Mouse (Mus musculus): Measurements from ENCODE around the gene Atl1. TPM values are rescaled to one million over a fixed set of nuclear protein-coding genes. Genes with fewer than 3 reads are reported as not detected.

The Atl1 gene
- 6.1 and 10.2 TPM in 2 replicates for polyA plus RNA-seq (2011; ENCODE audit: insufficient read depth, insufficient read length, low read depth, missing spikeins)

DNA sequence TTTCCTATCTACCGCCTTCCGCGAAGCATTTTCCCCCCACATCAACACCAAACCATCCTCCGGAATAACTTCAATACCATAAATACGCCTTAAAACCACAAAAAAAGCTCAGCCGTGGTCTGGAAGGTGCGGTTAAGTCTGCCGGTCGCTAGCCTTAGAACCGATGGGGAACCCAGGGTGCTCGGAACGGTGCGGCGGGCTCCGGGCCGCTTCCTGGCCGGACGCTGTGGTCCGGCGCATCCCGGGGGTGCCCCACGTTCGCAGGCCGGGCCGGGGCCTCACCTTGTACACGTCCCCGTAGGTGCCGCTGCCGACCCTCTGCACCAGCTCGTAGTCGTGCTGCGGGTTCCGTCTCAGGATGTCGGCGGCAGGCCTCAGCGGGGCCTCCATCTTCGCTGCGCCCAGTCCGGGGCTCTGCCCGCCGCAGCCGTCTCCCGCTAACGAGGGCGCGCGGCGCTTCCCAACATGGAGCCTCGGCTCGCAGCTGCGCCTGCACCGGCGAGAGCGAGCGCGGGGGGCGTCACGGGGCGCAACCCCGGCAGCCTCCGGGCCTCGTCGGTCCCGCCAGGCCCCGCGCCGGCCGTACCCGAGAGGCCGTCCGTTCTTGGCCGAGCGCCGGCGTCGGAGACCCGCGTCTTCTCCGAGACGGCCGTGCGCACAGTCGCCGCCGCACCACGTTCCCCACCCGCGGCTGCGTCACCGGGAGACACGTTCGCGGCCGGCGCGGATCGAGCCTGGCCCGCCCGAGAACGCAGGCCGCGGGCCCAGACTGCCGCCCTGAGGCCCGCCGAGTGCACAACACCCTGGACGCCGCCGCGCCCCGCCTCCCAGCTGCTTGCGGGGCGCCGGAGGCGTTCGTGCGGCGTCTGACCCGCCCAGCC, at the start of gene Atl1, which contains the start of gene Map4k5:
Atl1 (plus strand) TSS at position 244 of the 881 bp plus-strand sequence.
Map4k5 (minus strand) TSS at position 830 of the 881 bp plus-strand sequence.
- no peak for TF ChIP-seq POLR2A (IDR thresholded peaks at IDR 0.05; ENCODE audit: insufficient read depth, low read length)
- 0 out of 2 replicates have a peak, but pooled peaks have one; percentile 8 for TF ChIP-seq EP300 (IDR thresholded peaks at IDR 0.05; ENCODE audit: insufficient read depth, low read depth, low read length)
- TF ChIP-seq CTCF (IDR thresholded peaks at IDR 0.05; ENCODE audit: low read depth, low read length) = peak; percentile 43
- no peaks in the 10 kb centered on the region for H3K9me3 ChIP-seq (replicated peaks; ENCODE audit: control insufficient read depth, insufficient read depth, low read length, poor library complexity, severe bottlenecking)
- peak within 1 kb of the TSS; percentile 41; the same call in 1 of the 2 replicates for H3K27ac ChIP-seq (ENCODE audit: insufficient read depth, low read length)
- H3K4me1 ChIP-seq (ENCODE audit: control insufficient read depth, insufficient read depth, low read length) = peaks cover 2% of the 10 kb centered on the region
- no peaks in the 10 kb centered on the region for H3K36me3 ChIP-seq (ENCODE audit: control insufficient read depth, insufficient read depth, low read length, poor library complexity, severe bottlenecking)
- peak within 1 kb of the TSS; percentile 88 for H3K4me3 ChIP-seq (ENCODE audit: low read depth, low read length)
- peak within 1 kb of the TSS; percentile 80 for H3K9ac ChIP-seq (ENCODE audit: low read depth, poor library complexity, severe bottlenecking)
- no peaks in the 10 kb centered on the region for H3K27me3 ChIP-seq (ENCODE audit: control insufficient read depth, insufficient read depth, low read length, poor library complexity, severe bottlenecking)

DNA sequence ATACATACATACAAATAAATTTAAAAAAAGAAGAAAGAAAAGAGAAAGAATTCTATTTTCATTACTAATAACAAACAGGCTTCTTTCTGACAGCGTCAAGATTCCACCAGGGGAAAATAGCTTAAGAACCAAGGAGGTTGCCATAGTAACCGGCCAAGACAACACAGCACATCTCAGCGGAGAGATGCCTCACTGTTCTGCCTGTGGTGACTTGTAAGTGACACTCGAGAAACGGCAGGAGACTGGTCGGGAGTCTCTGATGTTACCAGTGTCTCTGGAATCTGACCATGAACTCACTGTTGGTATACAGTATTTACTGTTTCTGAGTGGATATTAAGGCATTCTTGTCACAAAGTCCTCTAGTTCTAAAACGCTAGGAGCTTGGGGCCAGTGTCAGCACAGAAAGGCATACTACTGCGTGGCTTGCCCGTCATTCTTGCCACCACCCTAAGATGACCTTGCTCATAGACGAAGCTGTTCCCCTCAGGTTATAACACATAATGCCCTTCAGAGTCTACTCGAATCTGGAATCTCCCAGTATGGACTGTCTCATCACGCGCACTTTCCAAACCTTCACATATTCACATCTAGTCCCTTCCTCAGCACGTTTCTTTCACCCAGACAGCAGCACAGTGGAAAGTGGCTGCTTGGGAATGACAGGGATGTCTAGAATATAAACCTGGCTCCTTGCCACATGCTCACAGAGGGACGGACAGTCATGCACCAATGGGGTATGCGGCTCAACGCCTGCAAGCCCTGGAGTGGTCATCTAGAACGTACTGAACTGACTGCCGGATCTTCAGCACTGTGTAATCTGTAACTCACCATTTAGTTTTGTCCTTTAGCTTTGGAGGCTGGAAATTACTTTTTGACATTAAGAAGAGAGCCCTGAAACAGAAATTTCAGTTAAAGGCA, 48.6 kb upstream of the Atl1 start:
- TF ChIP-seq CTCF (IDR thresholded peaks at IDR 0.05; ENCODE audit: low read depth, low read length) (no peak), EP300 (IDR thresholded peaks at IDR 0.05; ENCODE audit: insufficient read depth, low read depth, low read length) (no peak)
- H3K9ac ChIP-seq (ENCODE audit: low read depth, poor library complexity, severe bottlenecking) = no peak overlapping the region
- no peaks in the 10 kb centered on the region; the same call in 1 of the 2 replicates for H3K36me3 ChIP-seq (ENCODE audit: control insufficient read depth, insufficient read depth, low read length, poor library complexity, severe bottlenecking)
- no peak overlapping the region for H3K4me3 ChIP-seq (ENCODE audit: low read depth, low read length)
- H3K27ac ChIP-seq (ENCODE audit: insufficient read depth, low read length) = no peak overlapping the region
- no peaks in the 10 kb centered on the region for H3K9me3 ChIP-seq (replicated peaks; ENCODE audit: control insufficient read depth, insufficient read depth, low read length, poor library complexity, severe bottlenecking)
- H3K4me1 ChIP-seq (ENCODE audit: control insufficient read depth, insufficient read depth, low read length) = no peaks in the 10 kb centered on the region
- H3K27me3 ChIP-seq (ENCODE audit: control insufficient read depth, insufficient read depth, low read length, poor library complexity, severe bottlenecking) = no peaks in the 10 kb centered on the region

- Histone ChIP-seq H3K36me3 (ENCODE audit: control insufficient read depth, insufficient read depth, low read length, poor library complexity, severe bottlenecking) (no peaks in the 10 kb centered on the region; the same call in 1 of the 2 replicates), H3K9me3 (replicated peaks; ENCODE audit: control insufficient read depth, insufficient read depth, low read length, poor library complexity, severe bottlenecking) (no peaks in the 10 kb centered on the region), H3K27me3 (ENCODE audit: control insufficient read depth, insufficient read depth, low read length, poor library complexity, severe bottlenecking) (no peaks in the 10 kb centered on the region), H3K4me3 (ENCODE audit: low read depth, low read length) (no peak overlapping the region), H3K9ac (ENCODE audit: low read depth, poor library complexity, severe bottlenecking) (no peak overlapping the region), H3K4me1 (ENCODE audit: control insufficient read depth, insufficient read depth, low read length) (no peaks in the 10 kb centered on the region), H3K27ac (ENCODE audit: insufficient read depth, low read length) (no peak overlapping the region)
- TF ChIP-seq EP300 (IDR thresholded peaks at IDR 0.05; ENCODE audit: insufficient read depth, low read depth, low read length) (no peak), CTCF (IDR thresholded peaks at IDR 0.05; ENCODE audit: low read depth, low read length) (no peak), POLR2A (IDR thresholded peaks at IDR 0.05; ENCODE audit: insufficient read depth, low read length) (no peak)
Measured at GRCm38 (mm10) chr12:69845722-69846121, 46.7 kb upstream of the Atl1 start.

DNA sequence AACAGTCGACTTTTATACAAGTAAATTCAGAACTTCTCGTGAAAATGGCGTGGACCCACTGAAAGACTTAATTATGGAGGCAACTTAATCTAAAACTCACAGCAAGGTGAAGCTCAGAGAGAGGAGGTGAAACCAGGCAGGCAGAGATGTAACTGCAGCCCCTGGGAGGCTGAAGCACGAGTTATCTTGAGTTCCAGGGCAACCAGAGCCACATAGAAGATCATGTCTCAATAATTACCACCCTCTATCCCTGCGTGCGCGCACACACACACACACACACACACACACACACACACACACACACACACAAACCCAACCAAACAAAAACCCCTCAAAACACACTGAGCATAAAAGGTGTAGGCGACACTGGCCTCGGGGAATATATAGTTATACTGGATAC, 45.9 kb upstream of the Atl1 start:
- Histone ChIP-seq H3K4me3 (ENCODE audit: low read depth, low read length) (no peak overlapping the region), H3K9me3 (replicated peaks; ENCODE audit: control insufficient read depth, insufficient read depth, low read length, poor library complexity, severe bottlenecking) (no peaks in the 10 kb centered on the region), H3K27me3 (ENCODE audit: control insufficient read depth, insufficient read depth, low read length, poor library complexity, severe bottlenecking) (no peaks in the 10 kb centered on the region), H3K4me1 (ENCODE audit: control insufficient read depth, insufficient read depth, low read length) (no peaks in the 10 kb centered on the region), H3K9ac (ENCODE audit: low read depth, poor library complexity, severe bottlenecking) (no peak overlapping the region), H3K27ac (ENCODE audit: insufficient read depth, low read length) (no peak overlapping the region), H3K36me3 (ENCODE audit: control insufficient read depth, insufficient read depth, low read length, poor library complexity, severe bottlenecking) (no peaks in the 10 kb centered on the region; the same call in 1 of the 2 replicates)
- TF ChIP-seq EP300 (IDR thresholded peaks at IDR 0.05; ENCODE audit: insufficient read depth, low read depth, low read length) = no peak
- TF ChIP-seq CTCF (IDR thresholded peaks at IDR 0.05; ENCODE audit: low read depth, low read length) = no peak
- TF ChIP-seq POLR2A (IDR thresholded peaks at IDR 0.05; ENCODE audit: insufficient read depth, low read length) = no peak

- no peak for TF ChIP-seq POLR2A (IDR thresholded peaks at IDR 0.05; ENCODE audit: insufficient read depth, low read length)
- TF ChIP-seq EP300 (IDR thresholded peaks at IDR 0.05; ENCODE audit: insufficient read depth, low read depth, low read length) = no peak
- no peak for TF ChIP-seq CTCF (IDR thresholded peaks at IDR 0.05; ENCODE audit: low read depth, low read length)
- no peaks in the 10 kb centered on the region for H3K36me3 ChIP-seq (ENCODE audit: control insufficient read depth, insufficient read depth, low read length, poor library complexity, severe bottlenecking)
Measured at GRCm38 (mm10) chr12:69848083-69848878, 44.1 kb upstream of the Atl1 start.

More at GRCm38 (mm10) chr12:69848083-69848878, 44.1 kb upstream of the Atl1 start:
- Histone ChIP-seq H3K9ac (ENCODE audit: low read depth, poor library complexity, severe bottlenecking) (no peak overlapping the region), H3K4me1 (ENCODE audit: control insufficient read depth, insufficient read depth, low read length) (no peaks in the 10 kb centered on the region), H3K27me3 (ENCODE audit: control insufficient read depth, insufficient read depth, low read length, poor library complexity, severe bottlenecking) (no peaks in the 10 kb centered on the region), H3K4me3 (ENCODE audit: low read depth, low read length) (no peak overlapping the region), H3K27ac (ENCODE audit: insufficient read depth, low read length) (no peak overlapping the region), H3K9me3 (replicated peaks; ENCODE audit: control insufficient read depth, insufficient read depth, low read length, poor library complexity, severe bottlenecking) (no peaks in the 10 kb centered on the region)

Measured in ES-Bruce4 (cell line).